Mouse (Mus musculus): ENCODE data around the gene S100a16.

The S100a16 gene

DNA sequence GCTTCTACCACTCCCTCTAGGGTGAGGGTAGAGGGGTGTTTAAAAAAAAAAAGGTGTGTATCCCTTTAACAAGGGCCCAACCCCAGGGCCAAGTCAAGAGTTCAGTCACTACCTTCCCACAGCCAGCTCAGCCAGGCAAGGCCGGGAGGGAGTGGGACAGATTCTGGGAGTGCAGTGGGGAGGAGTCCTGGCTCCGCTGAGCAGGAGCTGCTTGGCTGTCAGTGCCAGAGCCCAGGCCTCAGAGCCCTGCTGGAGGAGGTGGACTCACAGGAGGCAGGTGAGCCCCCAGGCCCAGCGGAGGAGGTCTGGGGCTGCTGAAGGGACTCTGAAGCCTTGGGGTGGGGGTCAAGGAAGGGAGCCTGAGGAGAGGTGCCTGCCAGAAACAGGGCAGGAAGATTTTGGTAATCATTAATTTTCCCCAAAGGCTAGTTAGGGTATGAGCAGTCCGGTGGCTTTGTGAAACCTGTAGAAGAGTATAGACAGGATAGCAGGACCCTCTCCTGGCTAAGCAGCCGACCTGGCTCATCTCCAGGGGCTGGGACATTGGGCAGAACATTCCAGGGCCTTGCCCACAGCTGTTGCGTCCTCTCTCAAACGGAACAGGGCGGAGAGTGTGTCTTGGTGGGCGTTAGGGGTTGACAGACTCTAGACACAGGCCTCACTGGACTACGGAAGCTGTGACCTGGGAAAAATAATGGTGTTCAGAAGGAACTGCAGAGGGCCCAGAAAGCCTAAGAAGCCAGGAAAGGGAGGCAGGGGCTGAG lies at the start of gene S100a16:
Gene S100a16 (plus strand): TSS at position 114 of the 764 bp plus-strand sequence.
- peak; percentile 90 for DNase-seq

DNA sequence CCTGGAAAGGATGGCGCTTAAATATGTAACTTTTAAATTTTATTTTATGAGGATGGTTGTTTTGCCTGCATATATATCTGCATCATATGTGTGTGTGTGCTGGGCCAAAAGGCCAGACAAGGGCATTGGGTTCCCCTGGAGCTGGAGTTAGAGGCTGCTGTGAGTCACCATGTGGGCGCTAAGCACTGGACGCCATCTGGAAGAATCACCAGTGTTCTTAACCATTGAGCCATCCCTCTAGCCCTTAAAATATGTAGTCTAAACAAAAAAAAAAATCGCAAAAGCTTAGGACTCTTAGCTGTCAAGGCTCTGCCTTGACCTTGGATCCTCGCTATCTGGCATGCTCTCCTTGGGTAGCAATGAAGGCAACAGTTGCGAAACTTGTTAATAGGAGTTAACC lies 48.5 kb upstream of the S100a16 start:
- DNase-seq = no peak

DNA sequence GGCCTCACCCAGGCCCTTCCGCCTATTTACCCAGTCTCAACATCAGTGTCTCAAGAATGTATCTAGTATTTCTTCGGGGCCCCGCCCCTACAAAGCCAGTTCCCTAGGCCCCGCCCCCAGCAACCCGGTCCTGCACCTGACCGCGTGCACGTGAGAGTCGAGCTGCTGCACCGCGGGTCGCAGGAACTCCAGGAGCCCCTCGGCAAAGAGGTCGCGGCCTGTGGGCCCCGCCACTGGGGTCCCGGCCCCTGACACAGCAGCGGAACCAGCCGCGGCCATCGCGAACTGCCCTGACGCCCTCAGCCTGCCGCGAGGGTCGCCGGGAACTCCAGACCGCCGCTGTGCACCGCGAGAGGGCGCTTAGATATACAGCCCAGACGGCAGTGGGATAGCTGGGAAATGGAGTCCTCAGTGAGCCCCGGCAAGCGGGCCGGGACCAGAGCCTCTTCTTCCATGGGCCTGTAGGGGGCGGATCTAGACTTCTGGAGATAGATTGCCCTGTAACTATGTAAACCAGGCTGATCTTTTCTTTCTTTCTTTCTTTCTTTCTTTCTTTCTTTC lies 46.3 kb upstream of the S100a16 start, which contains the start of gene Snapin:
Gene Snapin (minus strand): TSS at position 338 of the 561 bp plus-strand sequence.
- DNase-seq = peak; percentile 97

DNA sequence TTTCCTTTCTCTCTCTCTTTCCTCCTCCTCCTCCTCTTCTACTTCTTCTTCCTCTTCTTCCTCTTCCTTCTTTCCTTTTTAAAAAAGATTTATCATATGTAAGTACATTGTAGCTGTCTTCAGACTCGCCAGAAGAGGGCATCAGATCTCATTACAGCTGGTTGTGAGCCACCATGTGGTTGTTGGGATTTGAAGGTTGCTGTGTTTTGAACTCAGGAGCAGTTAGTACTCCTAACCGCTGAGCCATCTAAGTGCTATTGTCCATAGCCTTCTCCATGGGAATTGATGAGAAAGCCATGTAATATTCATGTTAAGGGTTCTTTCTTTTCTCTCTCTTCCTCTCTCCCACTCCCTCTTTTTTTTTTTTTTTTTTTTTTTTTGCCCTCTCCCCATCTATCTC lies 45.7 kb upstream of the S100a16 start:
- DNase-seq = peak; percentile 50

- no peak for DNase-seq
Measured at GRCm38 (mm10) chr3:90493831-90494540, 43.1 kb upstream of the S100a16 start.

DNA sequence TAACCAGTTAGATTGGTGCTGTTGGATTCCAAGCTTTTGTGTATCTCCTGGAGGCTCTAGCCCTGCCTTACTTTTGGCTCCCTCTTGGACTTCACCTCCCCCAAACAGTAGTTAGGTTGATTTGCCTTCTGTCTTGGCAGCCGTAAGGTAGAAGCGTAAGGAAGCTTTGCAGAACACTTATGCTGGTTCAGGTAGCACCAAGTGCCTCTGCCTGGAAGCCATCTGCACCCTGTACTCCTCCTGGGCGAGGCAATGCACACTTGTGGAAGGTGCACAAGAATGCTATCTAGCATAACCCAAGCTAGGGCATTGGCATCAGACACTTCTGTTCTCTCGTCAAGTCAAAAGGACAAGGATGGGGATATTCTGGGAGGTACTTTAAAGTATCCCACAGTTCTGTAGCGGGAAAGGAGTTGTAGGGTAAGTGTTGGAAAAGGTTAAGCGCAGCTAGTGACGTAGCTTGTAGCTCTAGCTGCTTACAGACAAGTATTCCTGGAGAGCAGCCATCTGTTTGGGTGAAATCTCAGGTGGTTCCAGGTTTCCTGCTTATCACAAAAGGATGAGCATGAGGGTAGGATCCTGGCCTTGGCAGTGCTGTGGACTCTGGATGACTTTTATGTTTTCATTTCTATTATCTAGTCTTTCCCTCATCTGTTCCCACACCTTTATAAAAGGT lies 41.1 kb upstream of the S100a16 start:
- no peak for DNase-seq

GRCm38 (mm10) chr3:90497597-90497996 lies 39.5 kb upstream of the S100a16 start:
- no peak for DNase-seq

- no peak for DNase-seq
Measured at GRCm38 (mm10) chr3:90503444-90503843, 33.6 kb upstream of the S100a16 start.

DNA sequence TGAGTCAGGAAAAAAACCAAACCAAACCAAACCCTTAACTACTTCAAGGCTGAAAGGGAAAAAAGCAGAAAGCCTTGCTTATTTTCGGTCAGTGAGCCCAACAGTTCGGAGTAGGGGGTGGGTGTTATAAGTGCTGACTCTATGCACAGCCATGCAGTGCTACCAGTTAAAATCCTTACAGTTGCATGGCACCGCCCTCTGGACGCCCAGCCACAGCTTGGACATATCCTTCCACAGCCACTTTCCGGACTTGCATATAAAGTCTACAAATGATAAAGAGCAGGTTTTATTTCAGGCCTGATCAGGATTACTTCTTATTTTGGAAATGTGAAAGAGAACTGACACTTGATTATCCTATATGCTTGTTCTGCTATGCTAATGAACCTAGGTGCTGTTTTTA lies 31.8 kb upstream of the S100a16 start:
- DNase-seq = no peak

- DNase-seq = no peak
Measured at GRCm38 (mm10) chr3:90506362-90506761, 30.7 kb upstream of the S100a16 start.

DNA sequence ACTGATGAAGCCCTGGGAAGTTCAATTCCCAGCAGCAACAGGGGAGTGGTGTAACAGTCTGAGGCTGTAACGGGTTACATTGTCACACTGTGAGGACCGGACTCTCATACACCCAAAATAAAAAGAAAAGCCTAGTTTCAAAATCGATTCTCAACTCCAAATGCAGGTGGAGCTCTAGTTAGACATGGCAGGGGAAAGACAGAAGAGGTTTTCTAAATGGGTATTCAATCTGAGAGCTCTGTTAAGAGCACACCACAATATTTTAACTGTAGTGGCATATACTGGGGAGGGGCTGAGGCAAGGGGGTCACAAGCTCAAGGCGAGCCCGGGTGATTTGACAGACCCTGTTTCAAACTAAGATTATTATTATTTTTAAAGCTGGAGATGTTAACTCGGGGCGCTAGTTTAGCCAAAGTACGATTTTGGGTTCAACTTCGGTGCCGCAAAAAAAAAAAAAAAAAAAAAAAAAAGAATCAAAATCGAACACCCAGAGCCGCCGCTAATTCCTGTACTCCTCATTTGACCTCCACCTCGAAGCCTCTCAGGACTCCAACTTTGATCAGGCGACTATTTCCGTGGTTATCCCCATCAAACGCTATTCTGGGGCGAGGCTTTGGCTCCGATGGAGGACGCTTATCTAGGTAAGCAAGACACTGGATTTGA lies 28.6 kb upstream of the S100a16 start:
- no peak for DNase-seq

- DNase-seq = peak; percentile 98
Measured at GRCm38 (mm10) chr3:90508950-90509746, 27.9 kb upstream of the S100a16 start, which contains the start of gene Chtop. TSS of gene Chtop (minus strand) at chr3:90509498.

DNA sequence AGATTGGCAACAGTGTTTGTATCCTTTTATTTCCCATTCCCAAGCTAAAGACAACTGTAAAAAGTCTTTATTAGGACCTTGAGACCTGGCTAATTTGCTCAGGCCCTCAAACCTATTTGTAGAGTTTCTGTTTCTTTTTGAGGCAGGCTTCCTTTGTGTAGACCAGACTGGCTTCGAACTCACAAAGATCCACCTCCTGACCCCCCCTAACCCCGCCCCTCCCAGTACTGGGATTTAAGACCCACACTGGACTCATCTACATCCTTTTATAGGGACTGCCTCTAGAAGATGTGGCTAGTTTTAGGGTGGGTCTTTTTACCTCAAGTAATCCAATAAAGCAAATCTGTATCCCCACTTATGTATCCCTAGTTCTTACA lies 27.3 kb upstream of the S100a16 start:
- no peak for DNase-seq

DNA sequence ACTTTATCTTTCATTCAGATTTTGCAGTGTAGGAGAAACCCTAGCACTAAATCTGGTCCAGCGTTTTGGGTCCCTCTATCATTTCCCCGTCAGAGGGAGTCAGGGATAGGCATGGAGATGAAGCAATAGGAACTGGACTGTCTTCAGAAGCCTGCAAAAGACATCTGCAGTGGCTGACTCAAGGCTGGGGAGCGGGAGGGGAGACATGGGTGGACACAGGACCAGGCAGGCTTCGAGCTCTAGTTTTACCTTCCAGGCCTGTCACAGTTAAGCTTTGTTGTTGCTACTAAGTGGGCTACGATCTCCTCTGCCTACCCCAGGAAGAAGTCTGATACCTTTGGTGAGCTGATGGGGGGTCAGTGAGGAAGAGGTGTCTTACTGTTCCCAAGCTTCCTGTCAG lies 24.8 kb upstream of the S100a16 start:
- no peak for DNase-seq

GRCm38 (mm10) chr3:90512948-90513642 lies 24.0 kb upstream of the S100a16 start:
- no peak for DNase-seq

GRCm38 (mm10) chr3:90513796-90514590 lies 23.1 kb upstream of the S100a16 start, which contains the start of the genes S100a1 and S100a13:
TSS of gene S100a1 (minus strand) at chr3:90514392.
TSS of gene S100a13 (plus strand) at chr3:90514435.
- DNase-seq = peak; percentile 91

GRCm38 (mm10) chr3:90514691-90515090 lies 22.4 kb upstream of the S100a16 start:
- DNase-seq = peak; percentile 77

GRCm38 (mm10) chr3:90515242-90515641 lies 21.8 kb upstream of the S100a16 start:
- DNase-seq = peak; percentile 46

GRCm38 (mm10) chr3:90515789-90516188 lies 21.3 kb upstream of the S100a16 start:
- no peak for DNase-seq

- no peak for DNase-seq
Measured at GRCm38 (mm10) chr3:90517711-90518110, 19.3 kb upstream of the S100a16 start.

All from kidney, adult 11 months (tissue).